In the genomic region with DNA sequence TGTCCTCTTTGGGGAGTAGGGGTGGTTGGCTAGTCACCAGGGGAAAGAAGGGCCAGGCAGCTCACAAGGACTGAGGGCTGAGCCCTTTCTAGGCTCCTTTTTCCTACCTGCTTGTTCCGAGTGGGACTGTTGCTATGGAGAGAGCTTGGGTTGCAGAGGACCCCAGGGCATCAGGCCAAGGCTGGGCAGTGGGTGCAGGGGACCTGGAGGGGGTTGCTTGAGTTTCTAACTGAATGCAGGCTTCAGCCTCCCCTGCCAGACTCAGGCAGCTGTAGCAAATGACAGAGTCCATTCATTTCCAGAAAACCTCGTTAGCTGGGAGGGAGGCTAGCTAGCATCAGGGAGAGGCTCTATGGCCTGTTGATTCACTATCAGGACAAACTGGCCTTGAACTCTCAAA, we compare ENCODE assay signal across 11 mouse cellular contexts. TPM values are rescaled to one million over a fixed set of nuclear protein-coding genes. Genes with fewer than 3 reads are reported as not detected.
DNase-seq lines count a peak whose midpoint lies in the region; ATAC-seq lines count a peak whose summit lies in the region.
"Had no signal": no experiment of that assay in that cellular context is flagged by ENCODE, and none has a peak within 500 bp of the region (broad histone marks: within the 10 kb centered on the region; RNA-seq: fewer than 3 reads in every experiment).

No protein-coding gene starts in this region.

- ATAC-seq in heart, embryonic 14.5 days (ENCODE audit: insufficient number of reproducible peaks, insufficient read depth, low FRiP score, low read depth), result no peak
- ATAC-seq in embryonic facial prominence, embryonic 14.5 days (ENCODE audit: low read depth), result no peak
- ATAC-seq in limb, embryonic 13.5 days (ENCODE audit: low FRiP score, low read depth), result no peak

- H3K4me2 ChIP-seq in heart, embryonic 14.5 days (ENCODE audit: low read length), result no peak overlapping the region
- no peak overlapping the region for H3K4me2 ChIP-seq in embryonic facial prominence, embryonic 14.5 days (ENCODE audit: low read depth, low read length)
- no peak overlapping the region for H3K4me2 ChIP-seq in limb, embryonic 13.5 days (replicated peaks)
- H3K4me2 ChIP-seq: liver, embryonic 13.5 days had no signal

- H3K4me1 ChIP-seq in heart, embryonic 14.5 days (ENCODE audit: control insufficient read depth in 2 of 2, insufficient read depth in 2 of 2, low read length in 2 of 2), result peaks cover 23 to 52% of the 10 kb centered on the region in 2 experiments
- H3K4me1 ChIP-seq in embryonic facial prominence, embryonic 14.5 days (ENCODE audit: control insufficient read depth, insufficient read depth, low read length), result no peaks in the 10 kb centered on the region
- H3K4me1 ChIP-seq in limb, embryonic 13.5 days, result peaks cover 34% of the 10 kb centered on the region
- H3K4me1 ChIP-seq: liver, embryonic 13.5 days had no signal

- no peak overlapping the region for H3K4me3 ChIP-seq in heart, embryonic 14.5 days (ENCODE audit: control insufficient read depth in 1 of 2, insufficient read depth in 1 of 2, low read depth in 1 of 2, low read length in 2 of 2)
- H3K4me3 ChIP-seq in embryonic facial prominence, embryonic 14.5 days (ENCODE audit: low read depth, low read length), result no peak overlapping the region
- no peak overlapping the region for H3K4me3 ChIP-seq in limb, embryonic 13.5 days
- H3K4me3 ChIP-seq: liver, embryonic 13.5 days had no signal

- H3K27ac ChIP-seq in heart, embryonic 14.5 days (replicated peaks in 1 of 2; ENCODE audit: control insufficient read depth in 1 of 2, insufficient read depth in 1 of 2, low read depth in 2 of 2, low read length in 2 of 2), result peak overlapping the region; percentile 91 to 93
- no peak overlapping the region for H3K27ac ChIP-seq in embryonic facial prominence, embryonic 14.5 days (replicated peaks; ENCODE audit: low read depth, low read length)
- H3K27ac ChIP-seq in limb, embryonic 13.5 days, result peak overlapping the region; percentile 48; the same call in 1 of the 2 replicates
- H3K27ac ChIP-seq: liver, embryonic 13.5 days had no signal

- peaks cover 34% of the 10 kb centered on the region for H3K36me3 ChIP-seq in heart, embryonic 14.5 days (ENCODE audit: control insufficient read depth, insufficient read depth, low read length)
- H3K36me3 ChIP-seq in embryonic facial prominence, embryonic 14.5 days (ENCODE audit: control insufficient read depth, insufficient read depth, low read length), result peaks cover 17% of the 10 kb centered on the region
- H3K36me3 ChIP-seq in limb, embryonic 13.5 days, result peaks cover 78% of the 10 kb centered on the region
- H3K36me3 ChIP-seq: liver, embryonic 13.5 days had no signal

- no peaks in the 10 kb centered on the region for H3K27me3 ChIP-seq in heart, embryonic 14.5 days (ENCODE audit: control insufficient read depth, insufficient read depth, low read length)
- no peaks in the 10 kb centered on the region for H3K27me3 ChIP-seq in embryonic facial prominence, embryonic 14.5 days (replicated peaks; ENCODE audit: control insufficient read depth, insufficient read depth, low read length)
- H3K27me3 ChIP-seq in limb, embryonic 13.5 days, result no peaks in the 10 kb centered on the region
- H3K27me3 ChIP-seq: liver, embryonic 13.5 days had no signal

- intact Hi-C loops in heart, postnatal 25 days (cut with DNase I), result no loop called here
- intact Hi-C loops in left cerebral cortex, postnatal 14 days (cut with DNase I), result loop anchor here (5.0 to 10.0 kb wide), 2 partner anchors 46 to 328 kb away; no protein-coding TSS in a partner anchor

- H3K9me3 ChIP-seq in heart, embryonic 14.5 days (ENCODE audit: control insufficient read depth, low read length), result no peaks in the 10 kb centered on the region
- no peaks in the 10 kb centered on the region for H3K9me3 ChIP-seq in embryonic facial prominence, embryonic 14.5 days (ENCODE audit: control insufficient read depth, low read length)
- H3K9me3 ChIP-seq in limb, embryonic 13.5 days, result no peaks in the 10 kb centered on the region
- H3K9me3 ChIP-seq: liver, embryonic 13.5 days had no signal

- WGBS in heart, embryonic 14.5 days, result 60% methylated on average over 2 of the region's 2 CpGs
- 56% methylated on average over 2 of the region's 2 CpGs for WGBS in embryonic facial prominence, embryonic 14.5 days
- WGBS in limb, embryonic 13.5 days, result 62% methylated on average over 2 of the region's 2 CpGs

- no peak for DNase-seq in heart, postnatal 25 days (ENCODE audit: low spot score)
- DNase-seq in left cerebral cortex, postnatal 14 days (ENCODE audit: low spot score in 2 of 2), result peak; percentile 48 to 54
- DNase-seq in left cerebral cortex, adult 18-20 months (ENCODE audit: low spot score in 2 of 2), result no peak
- DNase-seq in embryonic facial prominence, embryonic 14.5 days (ENCODE audit: low spot score), result no peak
- DNase-seq in cerebellum, adult 9-10 months, result no peak
- DNase-seq in adrenal gland, adult 18-20 months (ENCODE audit: low spot score in 2 of 2), result no peak
- DNase-seq: cerebellum, adult 8-10 months; kidney, postnatal 4 days; liver, embryonic 13.5 days had no signal

- H3K9ac ChIP-seq in heart, embryonic 14.5 days (ENCODE audit: low read length), result peak overlapping the region; percentile 35
- H3K9ac ChIP-seq in embryonic facial prominence, embryonic 14.5 days (ENCODE audit: low read depth, low read length), result 0 out of 2 replicates have a peak overlapping the region, but pooled peaks have one; percentile 2
- H3K9ac ChIP-seq in limb, embryonic 13.5 days, result 0 out of 2 replicates have a peak overlapping the region, but pooled peaks have one; percentile 19
- H3K9ac ChIP-seq: liver, embryonic 13.5 days had no signal

RNA-seq across cellular contexts. Expression of a gene that starts 48.8 kb away (rescaled TPM):
- polyA plus RNA-seq in heart, embryonic 14.5 days (2014; fragmentation: Nextera tagmentation; extraction: Ambion mirVana), result 106 and 115 TPM in 2 replicates
- 10 to 100 TPM; 48.7 to 54.3 TPM for total RNA-seq in heart, postnatal 25 days (2021)
- 100 to 1,000 TPM; 143 to 153 TPM for total RNA-seq in left cerebral cortex, postnatal 14 days (2021)
- 10 to 100 TPM; 71.3 to 81.2 TPM for total RNA-seq in left cerebral cortex, adult 18-20 months (2021)
- polyA plus RNA-seq in embryonic facial prominence, embryonic 14.5 days (2014; fragmentation: Nextera tagmentation; extraction: Ambion mirVana), result 139 and 160 TPM in 2 replicates
- 171 and 181 TPM in 2 replicates for polyA plus RNA-seq in limb, embryonic 13.5 days (2015; fragmentation: Nextera tagmentation; extraction: Ambion mirVana)
- 100 to 1,000 TPM in 1 of 2 experiments, 10 to 100 TPM in 1; 50.8 to 108 TPM for total RNA-seq in adrenal gland, adult 18-20 months (2021)

Comparison
In these comparisons a context has a peak if more than half of its experiments do, and no peak if none do; other contexts are left out.
1. DNase-seq: peak in left cerebral cortex, postnatal 14 days (2 of 2); none in heart, postnatal 25 days (single experiment), left cerebral cortex, adult 18-20 months (0 of 2), embryonic facial prominence, embryonic 14.5 days (single experiment), cerebellum, adult 9-10 months (single experiment) and adrenal gland, adult 18-20 months (0 of 2).
2. Peak in every context shown above with its lines, with median percentiles within 50 percentile points of each other: H3K9ac ChIP-seq.